Mouse (Mus musculus) C3H10T1/2 (cell line): ENCODE results near the gene Wfdc9. TPM values are rescaled to one million over a fixed set of nuclear protein-coding genes. Genes with fewer than 3 reads are reported as not detected.

Experiments
- polyA plus RNA-seq, 2 experiments: library from polyadenylated mRNA; unstranded; fragments of >200 nt; fragmentation: generic; extraction: Trizol; gene quantifications; one replicate each; pipeline ENCODE4 v1.2.1; 2012; ENCODE audit warnings: missing spikeins in 2 of 2

Gene Wfdc9
- polyA plus RNA-seq, result not detected

DNA sequence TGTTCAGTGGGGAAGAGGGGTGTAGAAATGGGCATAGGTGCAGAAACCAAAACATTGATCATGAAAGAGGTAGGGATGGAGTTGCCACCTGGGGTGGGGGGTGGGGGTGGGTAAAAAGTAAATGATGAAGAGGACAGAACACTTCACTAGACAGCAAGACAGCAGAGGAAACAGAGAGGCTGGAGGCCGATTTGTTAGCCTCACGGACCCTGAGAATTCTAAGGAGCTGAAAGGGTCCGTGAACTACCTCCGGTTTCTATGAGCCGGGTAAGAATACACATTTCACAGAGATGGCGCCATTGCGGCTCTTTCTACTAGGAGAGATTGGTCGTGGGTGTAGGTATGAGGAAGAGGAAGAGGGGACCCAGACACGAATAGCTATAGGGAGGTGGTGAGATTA is at the start of gene Wfdc9:
Gene Wfdc9, minus strand, starts transcription at position 101 of the 400 bp plus-strand sequence.

DNA sequence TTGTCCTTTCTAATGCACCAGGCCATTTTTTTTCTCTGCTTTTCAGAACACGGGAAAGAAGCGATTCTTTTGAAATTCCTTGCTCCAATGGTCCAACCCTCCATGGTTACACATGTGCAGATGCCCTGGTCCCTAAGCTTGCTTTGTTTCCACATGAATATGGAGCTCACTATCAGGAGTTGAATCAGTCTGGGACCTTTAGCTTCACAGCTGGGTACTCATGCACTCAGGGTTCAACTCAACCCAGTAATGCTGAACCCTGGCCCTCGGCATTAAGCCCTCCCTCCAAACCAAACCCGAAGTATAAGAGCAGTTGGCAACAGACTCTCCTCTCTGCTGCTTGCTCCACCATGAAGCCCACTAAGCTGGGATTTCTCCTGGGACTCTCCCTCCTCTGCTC is 41.8 kb upstream of the Wfdc9 start, which contains the start of gene Spint4:
Gene Spint4, plus strand, starts transcription at position 301 of the 400 bp plus-strand sequence.

DNA sequence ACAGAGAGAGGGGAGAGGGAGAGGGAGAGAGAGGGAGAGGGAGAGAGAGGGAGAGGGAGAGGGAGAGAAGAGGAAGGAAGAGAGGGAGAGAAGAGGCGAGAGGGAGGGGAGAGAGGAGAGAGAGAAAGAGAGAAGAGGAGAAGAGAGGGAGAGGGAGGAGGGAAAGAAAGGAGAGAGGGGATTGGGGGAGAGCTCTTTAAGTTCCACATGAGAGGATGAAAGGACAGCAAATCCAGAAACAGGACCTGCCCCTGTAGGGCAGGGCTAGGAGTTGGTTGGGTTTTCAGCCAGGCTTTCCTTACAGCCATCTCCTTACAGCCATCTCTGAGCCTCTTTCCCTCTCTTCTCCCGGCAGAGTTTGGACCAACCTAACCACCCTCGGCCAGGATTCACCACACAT is 28.4 kb upstream of the Wfdc9 start, which contains the start of gene Wfdc13:
Gene Wfdc13, plus strand, starts transcription at position 301 of the 400 bp plus-strand sequence.

DNA sequence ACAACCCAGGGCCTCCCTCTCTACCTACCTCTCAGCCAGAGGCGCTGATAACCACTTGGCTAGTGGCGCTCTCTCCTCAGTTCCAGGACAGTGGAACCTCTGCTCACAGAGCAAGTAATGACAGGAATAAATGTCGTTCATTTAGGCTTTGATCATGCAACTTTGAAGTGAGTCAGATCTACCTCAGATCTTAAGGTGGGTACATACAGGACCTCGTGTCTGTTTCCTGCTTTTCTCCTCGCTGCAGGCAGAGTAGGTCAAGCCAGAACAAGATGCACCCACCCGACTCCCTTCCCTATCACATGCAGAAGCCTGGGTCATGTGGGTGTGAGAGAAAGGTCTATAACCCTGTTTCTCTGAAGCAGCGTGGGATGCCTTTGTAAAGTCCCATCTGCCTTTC is 17.6 kb upstream of the Wfdc9 start, which contains the start of gene Wfdc11:
Gene Wfdc11, minus strand, starts transcription at position 101 of the 400 bp plus-strand sequence.

DNA sequence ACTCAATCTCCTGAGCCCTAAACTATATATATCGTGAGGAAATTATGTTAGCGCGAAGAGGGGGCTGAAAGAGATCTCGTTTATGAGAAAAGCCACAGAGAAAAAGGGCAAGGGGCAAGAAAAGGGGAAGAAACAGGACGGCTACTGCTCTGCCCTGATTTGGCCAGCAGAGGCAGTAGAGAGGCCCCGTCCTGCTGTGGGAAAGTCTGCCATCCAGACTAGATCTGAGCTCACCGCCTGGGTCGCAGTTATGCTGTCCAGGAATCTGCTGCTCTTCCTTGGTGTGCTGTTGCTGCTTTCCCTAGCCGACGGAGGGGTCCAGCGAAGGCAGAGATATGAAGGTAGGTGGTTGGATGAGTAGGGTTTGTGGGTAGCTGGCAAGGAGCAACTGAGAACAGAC is 525 bp downstream of the Wfdc9 start, which contains the start of gene Wfdc10:
Gene Wfdc10, plus strand, starts transcription at position 189 of the 400 bp plus-strand sequence.

DNA sequence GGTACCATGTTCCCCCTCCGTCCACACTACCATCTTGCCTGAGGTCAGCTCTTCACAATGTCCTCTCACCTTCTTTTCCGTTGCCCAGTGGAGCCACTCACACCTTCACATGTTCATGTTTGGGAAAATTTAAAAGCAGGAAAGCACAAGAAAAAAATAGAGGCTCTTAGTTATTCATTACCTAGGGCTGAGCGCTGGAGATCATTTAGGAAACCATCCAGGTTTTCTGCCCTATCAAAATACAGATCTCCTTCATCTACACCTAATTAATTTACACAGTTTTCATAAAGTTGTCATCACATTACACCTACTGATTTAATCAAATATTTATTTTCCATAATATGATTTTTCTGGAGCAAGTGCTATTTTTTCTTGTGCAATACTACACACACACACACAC is 17.7 kb downstream of the Wfdc9 start, which contains the start of gene Wfdc16:
Gene Wfdc16, minus strand, starts transcription at position 101 of the 400 bp plus-strand sequence.

DNA sequence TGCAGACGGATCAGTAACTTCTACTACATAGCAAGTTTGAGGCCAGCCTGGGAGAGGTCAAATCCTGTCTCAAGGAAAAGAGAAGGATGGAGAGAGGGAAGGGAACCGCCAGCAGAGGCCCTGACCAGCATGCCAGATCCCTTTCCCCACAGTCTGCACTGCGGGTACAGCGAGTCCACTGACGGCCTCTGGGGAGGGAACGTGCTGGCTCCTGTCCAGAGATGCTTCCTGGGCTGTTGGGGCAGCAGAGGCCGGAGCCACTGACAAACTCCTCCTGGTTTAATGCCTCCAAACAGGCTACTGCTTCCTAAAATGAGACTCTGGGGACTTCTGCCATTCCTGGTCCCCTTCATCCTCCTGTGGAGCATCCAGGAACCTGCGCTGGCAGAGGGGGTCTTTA is 42.9 kb downstream of the Wfdc9 start, which contains the start of the genes Wfdc6b and Wfdc8:
Gene Wfdc6b, plus strand, starts transcription at position 52 of the 400 bp plus-strand sequence.
Gene Wfdc8, minus strand, starts transcription at position 156 of the 400 bp plus-strand sequence.

Other genes with a start within 250 kb of the Wfdc9 start
- 100 to 1,000 TPM in 1 of 2 experiments, 10 to 100 TPM in 1; 15.9 to 107 TPM for gene Sdc4, start 212.7 kb downstream of the Wfdc9 start, polyA plus RNA-seq
- gene Sys1, start 199.6 kb downstream of the Wfdc9 start, polyA plus RNA-seq, result 10 to 100 TPM; 54.4 to 73.3 TPM
- gene Gm20458, start 195.6 kb downstream of the Wfdc9 start, polyA plus RNA-seq, result 10 to 100 TPM; 15.0 to 18.1 TPM
- not detected for gene Trp53tg5, start 182.9 kb downstream of the Wfdc9 start, polyA plus RNA-seq
- gene Dbndd2, start 170.5 kb downstream of the Wfdc9 start, polyA plus RNA-seq, result 1 to 10 TPM; 6.0 to 8.9 TPM
- 100 to 1,000 TPM in 1 of 2 experiments, 10 to 100 TPM in 1; 77.8 to 142 TPM for gene Pigt, start 159.1 kb downstream of the Wfdc9 start, polyA plus RNA-seq
- gene Wfdc2, start 94.2 kb downstream of the Wfdc9 start, polyA plus RNA-seq, result not detected
- gene Spint3, start 83.1 kb downstream of the Wfdc9 start, polyA plus RNA-seq, result not detected
- gene Wfdc6a, start 71.1 kb downstream of the Wfdc9 start, polyA plus RNA-seq, result not detected
- gene Eppin, start 63.0 kb downstream of the Wfdc9 start, polyA plus RNA-seq, result not detected
- gene Wfdc6b, start 43.1 kb downstream of the Wfdc9 start, polyA plus RNA-seq, result not detected
- not detected for gene Wfdc8, start 43.0 kb downstream of the Wfdc9 start, polyA plus RNA-seq
- gene Wfdc16, start 17.8 kb downstream of the Wfdc9 start, polyA plus RNA-seq, result not detected
- gene Wfdc10, start 537 bp downstream of the Wfdc9 start, polyA plus RNA-seq, result not detected
- gene Wfdc11, start 17.5 kb upstream of the Wfdc9 start, polyA plus RNA-seq, result not detected
- gene Wfdc13, start 28.5 kb upstream of the Wfdc9 start, polyA plus RNA-seq, result under 1 TPM in 1 of 2 experiments, not detected in 1; 0.04 TPM
- gene Spint4, start 41.9 kb upstream of the Wfdc9 start, polyA plus RNA-seq, result not detected
- gene Spint5, start 58.7 kb upstream of the Wfdc9 start, polyA plus RNA-seq, result not detected
- gene Wfdc3, start 89.3 kb upstream of the Wfdc9 start, polyA plus RNA-seq, result 1 to 10 TPM in 1 of 2 experiments, under 1 TPM in 1; 0.27 to 1.1 TPM
- gene Dnttip1, start 89.4 kb upstream of the Wfdc9 start, polyA plus RNA-seq, result 10 to 100 TPM; 55.3 to 58.9 TPM
- 100 to 1,000 TPM; 116 to 219 TPM for gene Ube2c, start 113.3 kb upstream of the Wfdc9 start, polyA plus RNA-seq
- gene Tnnc2, start 123.4 kb upstream of the Wfdc9 start, polyA plus RNA-seq, result under 1 TPM in 1 of 2 experiments, not detected in 1; 0.19 TPM
- 10 to 100 TPM; 29.7 to 50.1 TPM for gene Snx21, start 129.2 kb upstream of the Wfdc9 start, polyA plus RNA-seq
- gene Acot8, start 148.3 kb upstream of the Wfdc9 start, polyA plus RNA-seq, result 10 to 100 TPM; 10.7 to 19.9 TPM
- 1 to 10 TPM; 2.1 to 4.9 TPM for gene Zswim3, start 148.5 kb upstream of the Wfdc9 start, polyA plus RNA-seq
- 10 to 100 TPM in 1 of 2 experiments, 1 to 10 TPM in 1; 9.1 to 10.1 TPM for gene Zswim1, start 166.1 kb upstream of the Wfdc9 start, polyA plus RNA-seq
- gene Spata25, start 172.0 kb upstream of the Wfdc9 start, polyA plus RNA-seq, result under 1 TPM in 1 of 2 experiments, not detected in 1; 0.26 TPM
- 100 to 1,000 TPM in 1 of 2 experiments, 10 to 100 TPM in 1; 94.4 to 205 TPM for gene Ctsa, start 176.3 kb upstream of the Wfdc9 start, polyA plus RNA-seq
- 1 to 10 TPM; 2.4 to 6.6 TPM for gene Neurl2, start 176.9 kb upstream of the Wfdc9 start, polyA plus RNA-seq
- gene Pltp, start 201.1 kb upstream of the Wfdc9 start, polyA plus RNA-seq, result 100 to 1,000 TPM in 1 of 2 experiments, 10 to 100 TPM in 1; 16.6 to 130 TPM
- gene Pcif1, start 222.7 kb upstream of the Wfdc9 start, polyA plus RNA-seq, result 10 to 100 TPM; 56.7 to 65.1 TPM